Mouse (Mus musculus) MEL (cell line): ENCODE data around the gene Kctd20. TPM values are rescaled to one million over a fixed set of nuclear protein-coding genes. Genes with fewer than 3 reads are reported as not detected.
A peak's percentile ranks its signal among the peaks of the same experiment; 100 is the strongest.

ENCODE experiments used
- DNase-seq: peaks from one replicate; pipeline ENCODE4 v3.0.0; 2011; ENCODE audit warnings: low read depth, low spot score
- H3K27ac ChIP-seq: 2 replicates; pipeline ENCODE4 v1.5.1; 2012; ENCODE audit warnings: low read depth, mild to moderate bottlenecking, control low read depth, low read length, moderate library complexity; ENCODE audit not compliant: control insufficient read depth
- H3K27me3 ChIP-seq, 2 experiments: fragments of 150-350 bp in 1 of 2; sonication (generic) in 1 of 2; 2 replicates each; pipeline ENCODE4 v1.6.1; 2012; ENCODE audit warnings: low read length in 2 of 2, mild to moderate bottlenecking in 2 of 2, improper control_type of control experiment in 1 of 2, moderate library complexity in 1 of 2; ENCODE audit not compliant: insufficient read depth in 2 of 2, control insufficient read depth in 1 of 2
- H3K36me3 ChIP-seq, 2 experiments: 2 replicates each; pipeline ENCODE4 v1.6.1; 2012 to 2014; ENCODE audit warnings: low read length in 2 of 2, improper control_type of control experiment in 1 of 2, inconsistent platforms in 1 of 2, mild to moderate bottlenecking in 1 of 2; ENCODE audit not compliant: insufficient read depth in 2 of 2, control insufficient read depth in 1 of 2
- H3K4me1 ChIP-seq, 2 experiments: fragments of 150-350 bp in 1 of 2; sonication (generic) in 1 of 2; 2 replicates each; pipeline ENCODE4 v1.6.1; 2012; ENCODE audit warnings: low read length in 2 of 2, improper control_type of control experiment in 1 of 2, mild to moderate bottlenecking in 1 of 2; ENCODE audit not compliant: insufficient read depth in 2 of 2, control insufficient read depth in 1 of 2
- H3K4me3 ChIP-seq, 2 experiments: fragments of 150-350 bp in 1 of 2; sonication (generic) in 1 of 2; 2 replicates each; pipeline ENCODE4 v1.5.1; 2012; ENCODE audit warnings: low read depth in 2 of 2, low read length in 2 of 2, mild to moderate bottlenecking in 2 of 2, moderate library complexity in 2 of 2, control low read depth in 1 of 2, improper control_type of control experiment in 1 of 2; ENCODE audit not compliant: control insufficient read depth in 1 of 2, insufficient read depth in 1 of 2
- H3K79me2 ChIP-seq: 2 replicates; pipeline ENCODE4 v1.6.1; 2012; ENCODE audit warnings: mild to moderate bottlenecking, low read length, moderate library complexity; ENCODE audit not compliant: control insufficient read depth, poor library complexity, insufficient read depth
- H3K9ac ChIP-seq: 2 replicates; pipeline ENCODE4 v1.6.1; 2012; ENCODE audit warnings: low read depth, mild to moderate bottlenecking, control low read depth, low read length, moderate library complexity; ENCODE audit not compliant: control insufficient read depth, poor library complexity, severe bottlenecking
- H3K9me3 ChIP-seq: fragments of 150-350 bp; sonication (generic); replicated peaks from 2 replicates; pipeline ENCODE4 v1.6.1; 2012; ENCODE audit warnings: mild to moderate bottlenecking, low read length, improper control_type of control experiment, moderate library complexity; ENCODE audit not compliant: insufficient read depth
- BHLHE40 ChIP-seq: IDR thresholded peaks from 2 replicates; pipeline ENCODE4 v1.6.1; 2012; ENCODE audit warnings: low read depth, mild to moderate bottlenecking, inconsistent platforms, low read length, improper control_type of control experiment, borderline replicate concordance
- CHD1 ChIP-seq: IDR thresholded peaks from 2 replicates; pipeline ENCODE4 v1.6.1; 2012; ENCODE audit warnings: low read depth, mild to moderate bottlenecking, inconsistent platforms, low read length, improper control_type of control experiment
- CTCF ChIP-seq, 3 experiments: IDR thresholded peaks in 2 of 3; conservative IDR thresholded peaks in 1 of 3; 2 replicates each; pipeline ENCODE4 v1.5.1; 2011 to 2012; ENCODE audit warnings: low read length in 3 of 3, low read depth in 2 of 3, mild to moderate bottlenecking in 2 of 3, improper control_type of control experiment in 1 of 3, inconsistent platforms in 1 of 3, mixed read lengths in 1 of 3, moderate library complexity in 1 of 3; ENCODE audit not compliant: control insufficient read depth in 1 of 3, insufficient read depth in 1 of 3, poor library complexity in 1 of 3, severe bottlenecking in 1 of 3
- EP300 ChIP-seq, 2 experiments: IDR thresholded peaks; 2 replicates each; pipeline ENCODE4 v1.6.1; 2011; ENCODE audit warnings: improper control_type of control experiment in 2 of 2, low read length in 2 of 2, low read depth in 1 of 2, mild to moderate bottlenecking in 1 of 2
- GABPA ChIP-seq: IDR thresholded peaks from 2 replicates; pipeline ENCODE4 v1.6.1; 2012; ENCODE audit warnings: low read depth, mild to moderate bottlenecking, inconsistent platforms, low read length, improper control_type of control experiment, moderate library complexity
- HCFC1 ChIP-seq: IDR thresholded peaks from 2 replicates; pipeline ENCODE4 v1.6.1; 2012; ENCODE audit warnings: low read depth, mild to moderate bottlenecking, inconsistent platforms, low read length, improper control_type of control experiment, moderate library complexity
- JUND ChIP-seq: IDR thresholded peaks from 2 replicates; pipeline ENCODE4 v1.6.1; 2011; ENCODE audit warnings: low read depth, mild to moderate bottlenecking, improper control_type of control experiment, low read length
- KAT2A ChIP-seq: conservative IDR thresholded peaks from 2 replicates; pipeline ENCODE4 v1.6.1; 2012; ENCODE audit warnings: low read depth, low read length, improper control_type of control experiment, inconsistent platforms
- MAFK ChIP-seq: IDR thresholded peaks from 2 replicates; pipeline ENCODE4 v1.6.1; 2011; ENCODE audit warnings: low read depth, mild to moderate bottlenecking, low read length, improper control_type of control experiment, borderline replicate concordance
- MAX ChIP-seq: IDR thresholded peaks from 2 replicates; pipeline ENCODE4 v1.6.1; 2011; ENCODE audit warnings: low read length, improper control_type of control experiment
- MAZ ChIP-seq: IDR thresholded peaks from 2 replicates; pipeline ENCODE4 v1.6.1; 2012; ENCODE audit warnings: low read depth, mild to moderate bottlenecking, inconsistent platforms, low read length, improper control_type of control experiment
- MEF2A ChIP-seq: IDR thresholded peaks from 2 replicates; pipeline ENCODE4 v1.6.1; 2014; ENCODE audit warnings: low read depth, mild to moderate bottlenecking, inconsistent platforms, low read length, improper control_type of control experiment; ENCODE audit not compliant: poor library complexity, insufficient replicate concordance, severe bottlenecking; ENCODE audit errors: extremely low read depth
- MYB ChIP-seq: IDR thresholded peaks from 2 replicates; pipeline ENCODE4 v1.6.1; 2011; ENCODE audit warnings: mild to moderate bottlenecking, low read depth, low read length, improper control_type of control experiment
- MYC ChIP-seq: IDR thresholded peaks from 2 replicates; pipeline ENCODE4 v1.6.1; 2011; ENCODE audit warnings: low read depth, mild to moderate bottlenecking, low read length, improper control_type of control experiment, moderate library complexity
- NELFE ChIP-seq: IDR thresholded peaks from 2 replicates; pipeline ENCODE4 v1.6.1; 2011; ENCODE audit warnings: low read depth, low read length, improper control_type of control experiment
- NRF1 ChIP-seq: IDR thresholded peaks from 2 replicates; pipeline ENCODE4 v1.6.1; 2014; ENCODE audit warnings: low read depth, mild to moderate bottlenecking, inconsistent platforms, low read length, improper control_type of control experiment, moderate library complexity; ENCODE audit not compliant: poor library complexity, insufficient read depth, severe bottlenecking
- POLR2A ChIP-seq, 2 experiments: IDR thresholded peaks; 2 replicates each; pipeline ENCODE4 v1.6.1; 2011 to 2012; ENCODE audit warnings: low read length in 2 of 2, mild to moderate bottlenecking in 2 of 2, control low read depth in 1 of 2, improper control_type of control experiment in 1 of 2, low read depth in 1 of 2, moderate library complexity in 1 of 2; ENCODE audit not compliant: control insufficient read depth in 1 of 2, insufficient read depth in 1 of 2, poor library complexity in 1 of 2
- POLR2AphosphoS2 ChIP-seq: IDR thresholded peaks from 2 replicates; pipeline ENCODE4 v1.6.1; 2011; ENCODE audit warnings: low read length, improper control_type of control experiment
- RAD21 ChIP-seq: IDR thresholded peaks from 2 replicates; pipeline ENCODE4 v1.6.1; 2011; ENCODE audit warnings: mild to moderate bottlenecking, low read depth, low read length, improper control_type of control experiment
- SIN3A ChIP-seq: IDR thresholded peaks from 2 replicates; pipeline ENCODE4 v1.6.1; 2012; ENCODE audit warnings: low read length, improper control_type of control experiment, inconsistent platforms
- SMC3 ChIP-seq: IDR thresholded peaks from 2 replicates; pipeline ENCODE4 v1.6.1; 2011; ENCODE audit warnings: low read depth, low read length, improper control_type of control experiment
- TAL1 ChIP-seq: IDR thresholded peaks from 2 replicates; pipeline ENCODE4 v1.6.1; 2012; ENCODE audit warnings: mild to moderate bottlenecking, inconsistent platforms, low read length, moderate library complexity, mixed read lengths
- TBP ChIP-seq: IDR thresholded peaks from 2 replicates; pipeline ENCODE4 v1.8.0; 2011; ENCODE audit warnings: low read depth, low read length, improper control_type of control experiment
- TCF12 ChIP-seq: IDR thresholded peaks from 2 replicates; pipeline ENCODE4 v1.6.1; 2014; ENCODE audit warnings: low read depth, mild to moderate bottlenecking, inconsistent platforms, low read length, improper control_type of control experiment, moderate library complexity
- UBTF ChIP-seq: IDR thresholded peaks from 2 replicates; pipeline ENCODE4 v1.6.1; 2012; ENCODE audit warnings: low read depth, mild to moderate bottlenecking, inconsistent platforms, low read length, improper control_type of control experiment, moderate library complexity, borderline replicate concordance; ENCODE audit not compliant: insufficient read depth
- USF1 ChIP-seq: IDR thresholded peaks from 2 replicates; pipeline ENCODE4 v1.6.1; 2014; ENCODE audit warnings: low read depth, mild to moderate bottlenecking, inconsistent platforms, low read length, improper control_type of control experiment, moderate library complexity
- ZC3H11A ChIP-seq: IDR thresholded peaks from 2 replicates; pipeline ENCODE4 v1.6.1; 2012; ENCODE audit warnings: low read depth, mild to moderate bottlenecking, inconsistent platforms, low read length, improper control_type of control experiment
- ZKSCAN1 ChIP-seq: IDR thresholded peaks from 2 replicates; pipeline ENCODE4 v1.6.1; 2012; ENCODE audit warnings: low read depth, mild to moderate bottlenecking, inconsistent platforms, low read length, improper control_type of control experiment, moderate library complexity
- ZMIZ1 ChIP-seq: IDR thresholded peaks from 2 replicates; pipeline ENCODE4 v1.6.1; 2012; ENCODE audit warnings: low read depth, mild to moderate bottlenecking, inconsistent platforms, low read length, improper control_type of control experiment, moderate library complexity
- ZNF384 ChIP-seq: IDR thresholded peaks from 2 replicates; pipeline ENCODE4 v1.6.1; 2012; ENCODE audit warnings: low read depth, mild to moderate bottlenecking, inconsistent platforms, low read length, improper control_type of control experiment
- polyA plus RNA-seq, 2 experiments: library from polyadenylated mRNA; stranded (reverse) in 1 of 2; unstranded in 1 of 2; fragments of >175 nt in 1 of 2; fragments of >200 nt in 1 of 2; gene quantifications; 2 replicates each; pipeline versions ENCODE4 v1.2.1 to v1.2.4; 2012; ENCODE audit warnings: low replicate concordance in 2 of 2, low read depth in 1 of 2; ENCODE audit not compliant: insufficient read length in 2 of 2, insufficient read depth in 1 of 2, missing spikeins in 1 of 2
- total RNA-seq: library from RNA; depleted of rRNA; stranded (reverse); fragments of 300-350 nt; gene quantifications from 2 replicates; pipeline ENCODE4 v1.2.3, GENCODE M21; 2012

Kctd20 gene
- total and polyA plus RNA-seq, 3 experiments, result 41.8 to 65.4 TPM; not detected in 1

DNA sequence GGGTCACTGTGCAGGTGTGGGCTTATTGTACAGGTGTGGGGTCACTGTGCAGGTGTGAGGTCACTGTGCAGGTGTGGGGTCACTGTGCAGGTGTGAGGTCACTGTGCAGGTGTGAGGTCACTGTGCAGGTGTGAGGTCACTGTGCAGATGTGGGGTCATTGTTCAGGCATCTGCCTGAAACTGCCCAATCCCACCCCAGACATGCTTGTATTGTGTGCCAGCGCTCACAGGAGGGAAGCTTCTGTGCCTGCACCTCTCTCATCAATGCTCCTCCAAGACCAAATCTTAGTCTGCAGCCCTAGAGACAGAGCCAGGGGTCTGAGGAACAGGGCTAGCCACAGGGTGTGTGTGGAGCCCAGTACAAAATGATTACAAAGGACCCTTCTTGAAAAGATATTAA is 35.2 kb upstream of the Kctd20 start:
- Histone ChIP-seq H3K4me1 (no peaks in the 10 kb centered on the region; a peak in 1 of 4 replicates), H3K9ac (no peak overlapping the region), H3K36me3 (no peaks in the 10 kb centered on the region), H3K4me3 (no peak overlapping the region), H3K27me3 (0 out of 4 replicates have a peak, but pooled peaks cover 0 to 1% of the 10 kb centered on the region in 2 experiments), H3K79me2 (no peaks in the 10 kb centered on the region), H3K9me3 (no peaks in the 10 kb centered on the region), H3K27ac (no peak overlapping the region)
- TF ChIP-seq ZKSCAN1 (no peak), TAL1 (no peak), EP300 (IDR thresholded peaks at IDR 0.05; ENCODE audit: low read depth in 1 of 2, low read length in 2 of 2) (no peak), UBTF (no peak), USF1 (no peak), SMC3 (no peak), SIN3A (no peak), NELFE (no peak), BHLHE40 (no peak), MYC (no peak), POLR2AphosphoS2 (no peak), TBP (no peak), KAT2A (no peak), RAD21 (no peak), POLR2A (IDR thresholded peaks at IDR 0.05; ENCODE audit: control insufficient read depth in 1 of 2, insufficient read depth in 1 of 2, low read depth in 1 of 2, low read length in 2 of 2, poor library complexity in 1 of 2) (no peak)
- DNase-seq, result no peak

DNA sequence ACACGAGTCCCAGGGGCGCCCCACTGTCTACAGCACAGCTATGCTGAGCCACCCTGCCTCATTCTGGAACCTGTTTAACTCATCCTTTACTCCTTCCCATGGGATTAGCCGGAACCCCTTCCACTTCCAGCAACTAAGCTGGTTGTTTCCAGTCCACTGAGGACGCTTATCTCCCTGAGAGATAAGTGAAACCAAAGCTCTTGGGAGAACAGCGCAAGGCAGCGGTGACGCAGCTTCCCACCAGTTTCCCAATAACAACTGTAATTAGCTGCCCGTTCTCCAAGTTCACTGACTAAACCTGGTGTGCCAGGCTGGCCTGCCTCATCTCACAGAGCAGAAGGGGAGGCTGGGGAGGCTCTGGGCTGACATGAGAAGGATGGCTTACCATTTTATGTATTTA is 30.7 kb upstream of the Kctd20 start:
- H3K9ac ChIP-seq, result peak overlapping the region; percentile 34
- peak overlapping the region; percentile 18 to 38 for H3K4me3 ChIP-seq
- no peak overlapping the region for H3K27ac ChIP-seq
- H3K4me1 ChIP-seq, result no peaks in the 10 kb centered on the region; a peak in 1 of 4 replicates
- DNase-seq, result peak; percentile 40
- H3K9me3 ChIP-seq, result no peaks in the 10 kb centered on the region
- no peaks in the 10 kb centered on the region for H3K79me2 ChIP-seq
- no peaks in the 10 kb centered on the region for H3K27me3 ChIP-seq
- H3K36me3 ChIP-seq, result no peaks in the 10 kb centered on the region
- TF ChIP-seq BHLHE40 (no peak), EP300 (IDR thresholded peaks at IDR 0.05; ENCODE audit: low read depth in 1 of 2, low read length in 2 of 2) (peak; percentile 7 to 34; a peak in 1 of 4 replicates), MYB (no peak), CTCF (IDR thresholded peaks at IDR 0.05 in 2 of 3, conservative IDR thresholded peaks at IDR 0.05 in 1 of 3; ENCODE audit: control insufficient read depth in 1 of 3, insufficient read depth in 1 of 3, low read depth in 2 of 3, low read length in 3 of 3, poor library complexity in 1 of 3, severe bottlenecking in 1 of 3) (no peak), POLR2A (IDR thresholded peaks at IDR 0.05; ENCODE audit: control insufficient read depth in 1 of 2, insufficient read depth in 1 of 2, low read depth in 1 of 2, low read length in 2 of 2, poor library complexity in 1 of 2) (no peak), ZKSCAN1 (no peak), HCFC1 (no peak), MAFK (no peak), GABPA (no peak), SMC3 (no peak), USF1 (no peak), JUND (no peak), POLR2AphosphoS2 (no peak), CHD1 (no peak), ZMIZ1 (no peak), NELFE (no peak), NRF1 (0 out of 2 replicates have a peak, but pooled peaks have one; percentile 19), KAT2A (no peak), MAX (no peak), UBTF (no peak), ZC3H11A (no peak), MYC (no peak), SIN3A (no peak), MEF2A (no peak), MAZ (no peak), TCF12 (no peak), ZNF384 (no peak)
